ENCODE assay signal across 29 mouse cellular contexts in genomic region chr10:128240131-128240530, GRCm38 (mm10). TPM values are rescaled to one million over a fixed set of nuclear protein-coding genes. Genes with fewer than 3 reads are reported as not detected.
"Had no signal": no experiment of that assay in that cellular context is flagged by ENCODE, and none has a peak within 500 bp of the region (broad histone marks: within the 10 kb centered on the region; RNA-seq: fewer than 3 reads in every experiment).

No protein-coding gene starts in this region.

- ATAC-seq: lung, postnatal 0 days had no signal

- H3K27me3 ChIP-seq: kidney, embryonic 15.5 days; megakaryocyte, embryonic 14.5 days had no signal

- H3K4me3 ChIP-seq: kidney, embryonic 15.5 days; left cerebral cortex, adult 2 months; megakaryocyte, embryonic 14.5 days had no signal

- H3K27ac ChIP-seq: kidney, embryonic 15.5 days; left cerebral cortex, adult 2 months; macrophage; stomach, postnatal 0 days had no signal

- H3K9me3 ChIP-seq: kidney, embryonic 15.5 days; megakaryocyte, embryonic 14.5 days had no signal

- H3K4me2 ChIP-seq: kidney, embryonic 15.5 days; liver, embryonic 11.5 days; lung, embryonic 14.5 days; midbrain, embryonic 11.5 days had no signal

- DNase-seq: kidney, adult 11 months; kidney, adult 8-10 months; kidney, postnatal 10 days; kidney, postnatal 36 days; layer of hippocampus, postnatal 36 days; lung, embryonic 14.5 days; midbrain, embryonic 14.5 days; thymus, adult 2 months; thymus, postnatal 25 days had no signal

- H3K9ac ChIP-seq: kidney, embryonic 15.5 days; lung, embryonic 14.5 days had no signal

RNA-seq across cellular contexts. Expression of gene Apon, which starts 13.8 kb away (rescaled TPM):
- total RNA-seq: layer of hippocampus, adult 8-10 months; layer of hippocampus, postnatal 10 days; layer of hippocampus, postnatal 36 days; left cerebral cortex, adult 2 months; left cerebral cortex, postnatal 10 days; left cerebral cortex, postnatal 36 days; midbrain, postnatal 0 days had no signal
- polyA plus RNA-seq: lung, postnatal 0 days; macrophage; midbrain, embryonic 14.5 days; midbrain, postnatal 0 days; neural tube, embryonic 14.5 days; small intestine, adult 2 months; urinary bladder, adult 2 months had no signal

RNA-seq across cellular contexts. Expression of gene Mip, which starts 14.5 kb away (rescaled TPM):
- total RNA-seq: layer of hippocampus, adult 8-10 months; layer of hippocampus, postnatal 10 days; layer of hippocampus, postnatal 36 days; left cerebral cortex, adult 2 months; left cerebral cortex, postnatal 10 days; left cerebral cortex, postnatal 36 days had no signal
- polyA plus RNA-seq: kidney, embryonic 15.5 days; lung, embryonic 14.5 days; lung, postnatal 0 days; macrophage; midbrain, embryonic 11.5 days; midbrain, postnatal 0 days; neural tube, embryonic 11.5 days; neural tube, embryonic 14.5 days; small intestine, adult 2 months; spleen, adult 2 months; stomach, embryonic 14.5 days; stomach, postnatal 0 days; urinary bladder, adult 2 months had no signal

RNA-seq across cellular contexts. Expression of gene Apof, which starts 28.3 kb away (rescaled TPM):
- total RNA-seq: layer of hippocampus, adult 8-10 months; layer of hippocampus, postnatal 10 days; layer of hippocampus, postnatal 36 days; left cerebral cortex, adult 2 months; left cerebral cortex, postnatal 10 days; left cerebral cortex, postnatal 36 days; midbrain, postnatal 0 days had no signal
- polyA plus RNA-seq: limb, embryonic 11.5 days; lung, embryonic 14.5 days; lung, postnatal 0 days; midbrain, embryonic 11.5 days; midbrain, embryonic 14.5 days; neural tube, embryonic 11.5 days; neural tube, embryonic 14.5 days; small intestine, adult 2 months; stomach, embryonic 14.5 days had no signal
